Mouse (Mus musculus) yolk sac, embryonic 10.5 days (tissue): ENCODE data around the gene 3100002H09Rik.

Experiments
- DNase-seq: peaks from one replicate; pipeline ENCODE4 v3.0.0-alpha.2; 2017; ENCODE audit warnings: low spot score

The 3100002H09Rik gene

GRCm38 (mm10) chr4:124610703-124611102, at the start of gene 3100002H09Rik:
3100002H09Rik (minus strand) TSS chr4:124610803.
- no peak for DNase-seq

DNA sequence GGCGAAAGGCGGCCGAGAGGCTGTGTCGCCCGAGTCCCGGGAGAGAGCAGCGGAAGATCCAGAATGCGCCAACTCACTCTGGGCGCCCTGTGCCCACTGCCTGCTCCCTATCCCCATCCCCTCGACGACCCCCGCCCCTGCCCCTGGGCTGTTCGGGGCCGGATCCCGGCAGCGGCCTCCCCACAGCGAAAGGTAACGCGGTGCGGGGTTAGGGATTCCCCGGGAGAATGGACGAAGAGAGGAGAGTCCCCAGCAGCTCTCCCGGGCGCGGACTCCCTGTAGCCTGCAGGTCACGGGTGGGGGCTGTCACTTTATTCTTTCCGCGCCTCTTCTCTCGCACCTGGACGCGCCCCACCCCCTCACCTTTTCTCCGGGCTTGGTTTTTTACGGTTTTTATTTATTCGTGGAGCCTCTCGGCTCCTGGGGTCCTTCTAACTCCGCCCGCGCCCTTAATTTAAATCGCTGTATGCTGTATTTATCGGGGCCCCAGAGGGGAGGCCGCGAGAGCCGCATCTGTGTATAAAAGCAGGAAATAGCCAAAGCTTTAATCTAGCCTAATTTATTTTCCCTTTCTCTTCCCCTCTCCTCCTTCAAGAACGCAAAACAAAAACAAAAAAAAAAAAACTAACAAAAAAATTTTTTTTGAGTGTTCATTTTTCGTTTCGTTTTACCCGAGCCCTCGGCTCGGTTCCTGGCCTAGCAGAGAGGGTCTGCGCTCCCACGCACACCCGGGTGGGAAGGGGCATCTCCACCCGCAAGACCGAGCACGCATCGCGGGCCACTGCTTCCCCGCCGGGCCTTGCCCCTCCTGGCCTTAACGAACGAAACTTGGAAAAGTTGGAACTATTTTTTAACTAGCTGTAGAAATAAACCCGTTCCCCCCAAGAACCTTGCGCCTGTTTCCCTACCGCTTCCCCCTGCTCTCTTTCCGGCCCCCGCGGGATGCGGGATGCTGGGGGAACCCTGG, 48.9 kb upstream of the 3100002H09Rik start:
- no peak for DNase-seq

- no peak for DNase-seq
Measured at GRCm38 (mm10) chr4:124658412-124658851, 47.8 kb upstream of the 3100002H09Rik start.

- DNase-seq, result no peak
Measured at GRCm38 (mm10) chr4:124657781-124658180, 47.2 kb upstream of the 3100002H09Rik start.

- DNase-seq, result peak; percentile 90
Measured at GRCm38 (mm10) chr4:124656854-124657650, 46.4 kb upstream of the 3100002H09Rik start.

GRCm38 (mm10) chr4:124656518-124656853, 45.9 kb upstream of the 3100002H09Rik start, which contains the start of gene Pou3f1:
Pou3f1 (plus strand) TSS chr4:124656807.
- DNase-seq, result no peak

DNA sequence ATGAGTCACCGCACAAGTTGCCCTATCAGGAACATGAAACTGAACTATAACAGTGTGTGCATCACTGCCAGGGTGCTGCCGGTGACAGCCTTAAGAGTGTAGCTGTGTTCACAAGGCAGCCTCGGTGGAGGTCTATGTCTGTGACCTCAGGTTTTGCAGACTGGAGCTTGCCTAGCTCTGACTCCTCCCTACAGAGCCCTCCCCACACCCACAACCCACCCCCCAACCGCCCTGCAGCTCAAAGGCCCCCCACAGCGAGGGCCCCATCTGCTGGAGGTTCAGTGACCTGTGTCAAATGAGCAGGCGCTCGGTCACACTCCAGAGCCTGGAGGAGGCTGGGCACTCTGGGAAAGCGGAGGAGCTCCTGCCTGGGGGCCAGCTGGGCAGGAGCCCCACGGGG, 42.3 kb upstream of the 3100002H09Rik start:
- peak; percentile 51 for DNase-seq

GRCm38 (mm10) chr4:124647909-124648308, 37.3 kb upstream of the 3100002H09Rik start:
- no peak for DNase-seq

- peak; percentile 23 for DNase-seq
Measured at GRCm38 (mm10) chr4:124646591-124646990, 36.0 kb upstream of the 3100002H09Rik start.

DNA sequence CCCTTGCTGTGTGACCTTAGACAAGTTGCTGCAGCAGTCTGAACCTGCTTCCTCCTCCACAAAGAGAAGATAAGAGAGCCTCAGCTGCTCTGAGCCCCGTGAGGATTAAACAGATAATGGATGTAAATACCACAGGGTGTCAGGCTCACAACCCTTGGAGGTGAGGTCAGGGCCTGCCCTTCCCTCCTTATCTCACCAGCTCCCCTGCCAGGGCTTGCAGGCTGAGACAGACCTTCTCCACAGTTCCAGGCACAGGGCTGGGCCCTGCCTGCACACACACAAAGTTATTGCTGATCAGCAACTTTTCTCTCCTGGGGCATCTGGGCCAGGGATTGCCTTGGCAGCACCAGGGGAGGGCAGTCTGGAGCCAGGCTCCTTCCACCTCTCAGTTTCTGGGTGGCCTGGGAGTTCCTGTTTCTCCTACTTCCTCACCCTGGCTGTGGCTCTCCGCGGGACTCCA, 34.4 kb upstream of the 3100002H09Rik start:
- DNase-seq, result peak; percentile 66

GRCm38 (mm10) chr4:124643859-124644258, 33.3 kb upstream of the 3100002H09Rik start:
- no peak for DNase-seq

DNA sequence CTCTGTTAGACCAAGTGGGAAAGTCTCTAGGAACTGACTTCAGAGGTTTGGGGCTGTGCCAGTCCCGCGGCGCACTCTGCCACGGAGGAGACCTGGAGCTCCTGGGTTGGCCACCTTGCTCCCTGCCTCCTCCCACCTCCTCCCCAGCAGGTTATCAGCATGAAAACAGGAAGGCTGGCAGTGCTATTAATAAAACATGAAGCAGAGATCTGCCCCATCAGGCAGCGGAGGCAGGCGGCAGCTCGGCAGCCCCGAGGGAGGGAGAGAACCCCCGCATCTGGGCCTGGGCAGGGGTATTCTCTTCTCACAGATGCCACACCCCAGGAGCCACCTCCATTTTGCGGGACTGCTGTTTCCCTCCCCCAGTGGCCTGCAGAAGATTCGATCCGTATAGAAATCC, 29.1 kb upstream of the 3100002H09Rik start:
- no peak for DNase-seq

GRCm38 (mm10) chr4:124633281-124633680, 22.7 kb upstream of the 3100002H09Rik start:
- DNase-seq, result peak; percentile 73

DNA sequence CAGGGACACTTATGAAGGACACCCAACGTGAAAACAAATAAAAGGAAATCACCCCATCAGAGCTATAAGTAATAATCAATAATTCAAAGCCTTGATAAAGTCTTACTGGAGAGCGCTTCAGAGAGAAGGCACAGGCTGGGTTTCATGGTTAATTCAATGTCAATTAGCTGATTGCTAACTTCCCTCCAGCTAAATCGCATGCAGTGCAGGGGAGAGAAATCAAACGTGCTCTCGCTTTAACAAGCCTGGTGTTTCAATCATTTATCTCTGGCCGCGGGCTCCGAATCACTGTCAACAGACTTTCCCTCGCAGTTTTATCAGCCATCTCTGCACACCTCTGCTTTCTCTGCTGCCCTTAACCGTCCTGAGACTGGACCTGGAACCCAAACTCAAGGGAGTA, 22.3 kb upstream of the 3100002H09Rik start:
- no peak for DNase-seq

- no peak for DNase-seq
Measured at GRCm38 (mm10) chr4:124631456-124631855, 20.9 kb upstream of the 3100002H09Rik start.

DNA sequence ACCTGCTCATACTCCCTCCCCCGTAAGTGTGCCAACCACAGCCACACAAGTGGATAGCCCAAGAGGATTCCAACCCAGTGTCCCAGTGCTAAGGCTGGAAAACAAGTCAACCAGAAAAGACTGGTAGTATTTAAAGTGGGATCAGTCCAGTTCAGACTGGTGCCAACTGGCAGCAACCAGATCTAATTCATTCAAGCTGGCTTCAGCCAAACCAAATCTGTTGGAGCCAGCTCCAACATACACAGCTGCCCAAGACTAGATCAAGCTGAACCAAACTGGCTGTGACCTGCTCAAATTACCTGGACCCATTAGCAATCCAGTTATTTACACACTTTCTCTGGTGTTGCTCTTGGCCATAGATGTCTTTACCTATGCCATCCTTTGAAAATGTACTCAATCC, 16.2 kb upstream of the 3100002H09Rik start:
- DNase-seq, result no peak

- DNase-seq, result no peak
Measured at GRCm38 (mm10) chr4:124624111-124624581, 13.5 kb upstream of the 3100002H09Rik start.

GRCm38 (mm10) chr4:124622566-124622965, 12.0 kb upstream of the 3100002H09Rik start:
- DNase-seq, result no peak

- no peak for DNase-seq
Measured at GRCm38 (mm10) chr4:124621406-124621805, 10.8 kb upstream of the 3100002H09Rik start.

GRCm38 (mm10) chr4:124618599-124618998, 8.0 kb upstream of the 3100002H09Rik start:
- DNase-seq, result no peak

GRCm38 (mm10) chr4:124616636-124617035, 6.0 kb upstream of the 3100002H09Rik start:
- DNase-seq, result no peak

GRCm38 (mm10) chr4:124615986-124616385, 5.4 kb upstream of the 3100002H09Rik start:
- DNase-seq, result no peak
